Mouse (Mus musculus): ENCODE data around the gene Atp13a3.
A peak's percentile ranks its signal among the peaks of the same experiment; 100 is the strongest.
"Not testable (repeated sequence)": the region's sequence is repeated elsewhere in the genome, so short reads cannot be mapped to it uniquely, and the experiment has no call there.

Gene Atp13a3

DNA sequence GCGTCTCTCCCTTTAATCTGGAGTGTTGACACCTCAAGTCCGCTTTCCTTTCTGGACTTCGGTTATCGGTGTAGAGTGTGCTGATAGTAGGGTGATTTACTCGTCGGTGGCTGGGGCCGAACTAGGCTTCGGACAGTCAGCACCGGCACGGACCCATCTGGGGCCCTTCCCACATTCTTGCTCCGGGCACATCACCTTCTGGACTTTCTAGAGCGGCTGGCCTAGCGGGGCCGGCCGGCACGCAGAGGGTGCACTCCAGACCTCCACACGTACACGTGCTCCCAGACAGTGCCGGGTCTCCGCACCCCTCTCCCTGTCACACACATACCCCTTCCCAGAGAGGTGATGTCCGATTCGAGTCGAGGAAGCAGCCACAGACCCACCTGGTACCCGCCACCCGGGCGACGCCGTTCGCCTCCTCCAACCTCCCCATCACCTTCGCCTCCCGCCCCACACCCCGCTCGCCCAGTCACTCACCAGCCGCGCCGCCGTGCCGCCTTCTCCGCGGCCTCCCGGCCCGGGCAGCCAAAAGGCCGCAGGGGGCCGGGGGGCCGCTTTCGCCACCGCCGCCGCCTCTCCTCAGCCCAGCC, 17.8 kb downstream of the Atp13a3 start:
- Histone ChIP-seq H3K27me3 (ENCODE audit: insufficient read depth, low read length) (no peaks in the 10 kb centered on the region), H3K4me3 (replicated peaks; ENCODE audit: low read length) (peak overlapping the region; percentile 89), H3K9me3 (ENCODE audit: low read length) (no peaks in the 10 kb centered on the region), H3K4me1 (replicated peaks; ENCODE audit: low read depth, low read length) (peaks cover 40% of the 10 kb centered on the region), H3K36me3 (ENCODE audit: insufficient read depth, low read length) (peaks cover 34% of the 10 kb centered on the region)
- TF ChIP-seq CTCF (conservative IDR thresholded peaks at IDR 0.05; ENCODE audit: low read length): no peak
- TF ChIP-seq POU5F1 (IDR thresholded peaks at IDR 0.05; ENCODE audit: borderline replicate concordance, low read length): no peak
- no peak for TF ChIP-seq NANOG (IDR thresholded peaks at IDR 0.05; ENCODE audit: borderline replicate concordance, low read length)

GRCm38 (mm10) chr16:30386911-30387439, 18.8 kb downstream of the Atp13a3 start:
- H3K9me3 ChIP-seq (ENCODE audit: low read length): no peaks in the 10 kb centered on the region
- peak overlapping the region; percentile 89 for H3K4me3 ChIP-seq (replicated peaks; ENCODE audit: low read length)
- peaks cover 40% of the 10 kb centered on the region for H3K4me1 ChIP-seq (replicated peaks; ENCODE audit: low read depth, low read length)
- TF ChIP-seq CTCF (conservative IDR thresholded peaks at IDR 0.05; ENCODE audit: low read length) (no peak), POU5F1 (IDR thresholded peaks at IDR 0.05; ENCODE audit: borderline replicate concordance, low read length) (no peak), NANOG (IDR thresholded peaks at IDR 0.05; ENCODE audit: borderline replicate concordance, low read length) (no peak)
- no peaks in the 10 kb centered on the region for H3K27me3 ChIP-seq (ENCODE audit: insufficient read depth, low read length)
- peaks cover 42% of the 10 kb centered on the region for H3K36me3 ChIP-seq (ENCODE audit: insufficient read depth, low read length)

DNA sequence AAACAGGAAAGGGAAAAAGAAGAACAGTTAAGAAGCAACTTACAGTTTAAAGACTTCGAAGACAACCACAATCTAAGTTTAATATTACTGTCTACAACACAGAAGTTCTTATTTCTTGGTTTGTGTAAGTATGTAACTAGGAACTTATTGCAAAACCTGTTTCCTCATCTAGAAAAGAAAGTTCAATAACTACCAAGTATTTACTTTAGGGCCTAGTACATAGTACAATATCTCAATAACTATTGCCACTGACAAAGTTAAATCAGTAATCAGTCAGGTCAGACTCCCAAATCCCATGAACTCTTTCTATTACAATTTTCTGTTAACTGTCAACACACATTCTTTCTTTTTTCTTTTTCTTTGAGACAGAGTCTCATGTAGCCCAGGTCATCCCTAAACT, 20.2 kb downstream of the Atp13a3 start:
- no peaks in the 10 kb centered on the region for H3K27me3 ChIP-seq (ENCODE audit: insufficient read depth, low read length)
- TF ChIP-seq CTCF (conservative IDR thresholded peaks at IDR 0.05; ENCODE audit: low read length) (no peak), POU5F1 (IDR thresholded peaks at IDR 0.05; ENCODE audit: borderline replicate concordance, low read length) (no peak), NANOG (IDR thresholded peaks at IDR 0.05; ENCODE audit: borderline replicate concordance, low read length) (no peak)
- H3K4me1 ChIP-seq (replicated peaks; ENCODE audit: low read depth, low read length): peaks cover 44% of the 10 kb centered on the region
- no peak overlapping the region for H3K4me3 ChIP-seq (replicated peaks; ENCODE audit: low read length)
- peaks cover 51% of the 10 kb centered on the region for H3K36me3 ChIP-seq (ENCODE audit: insufficient read depth, low read length)
- no peaks in the 10 kb centered on the region for H3K9me3 ChIP-seq (ENCODE audit: low read length)

DNA sequence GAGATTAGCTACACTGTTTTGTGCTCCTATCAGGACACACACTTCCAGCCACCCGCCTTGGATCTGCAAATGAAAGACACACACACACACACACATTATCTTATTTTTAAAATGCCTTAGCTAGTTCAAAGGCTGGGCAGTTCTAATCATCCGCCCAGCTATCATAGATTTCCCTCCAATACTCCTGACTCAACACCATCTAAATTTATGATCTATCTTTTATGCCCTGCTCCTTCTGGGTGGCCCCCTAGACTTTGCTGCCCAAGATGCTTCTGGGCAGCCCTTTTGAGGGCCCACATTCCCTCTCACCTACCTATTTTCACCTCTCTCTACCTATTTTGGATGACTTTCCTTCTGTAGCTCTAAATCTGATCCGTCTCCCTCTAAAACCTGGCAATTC, 29.5 kb downstream of the Atp13a3 start:
- H3K9me3 ChIP-seq (ENCODE audit: low read length): no peaks in the 10 kb centered on the region
- H3K36me3 ChIP-seq (ENCODE audit: insufficient read depth, low read length): peaks cover 49% of the 10 kb centered on the region
- no peaks in the 10 kb centered on the region for H3K27me3 ChIP-seq (ENCODE audit: insufficient read depth, low read length)
- peaks cover 20% of the 10 kb centered on the region for H3K4me1 ChIP-seq (replicated peaks; ENCODE audit: low read depth, low read length)
- H3K4me3 ChIP-seq (replicated peaks; ENCODE audit: low read length): no peak overlapping the region
- TF ChIP-seq POU5F1 (IDR thresholded peaks at IDR 0.05; ENCODE audit: borderline replicate concordance, low read length) (no peak), NANOG (IDR thresholded peaks at IDR 0.05; ENCODE audit: borderline replicate concordance, low read length) (no peak), CTCF (conservative IDR thresholded peaks at IDR 0.05; ENCODE audit: low read length) (no peak)

DNA sequence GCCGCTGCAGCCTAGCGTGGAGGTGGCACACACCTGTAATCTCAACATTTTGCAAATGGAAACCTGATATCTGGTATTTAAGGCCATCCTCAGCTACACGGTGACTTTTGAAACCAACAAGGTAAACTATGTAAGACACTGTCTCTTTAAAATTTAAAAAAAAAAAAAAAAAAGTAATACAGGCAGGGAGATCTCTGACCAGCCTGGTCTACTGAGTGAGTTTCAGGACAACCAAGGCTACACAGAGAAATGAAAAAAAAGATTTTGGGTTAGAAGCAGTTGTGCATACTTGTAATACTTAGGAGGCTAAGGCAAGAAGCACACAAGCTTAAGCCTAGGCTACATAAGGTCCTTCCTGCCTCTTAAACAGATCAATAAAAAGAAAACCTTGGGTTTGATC, 30.8 kb downstream of the Atp13a3 start:
- no peak for TF ChIP-seq NANOG (IDR thresholded peaks at IDR 0.05; ENCODE audit: borderline replicate concordance, low read length)
- no peak for TF ChIP-seq CTCF (conservative IDR thresholded peaks at IDR 0.05; ENCODE audit: low read length)
- no peak for TF ChIP-seq POU5F1 (IDR thresholded peaks at IDR 0.05; ENCODE audit: borderline replicate concordance, low read length)
- Histone ChIP-seq H3K4me3 (replicated peaks; ENCODE audit: low read length) (no peak overlapping the region), H3K27me3 (ENCODE audit: insufficient read depth, low read length) (no peaks in the 10 kb centered on the region), H3K9me3 (ENCODE audit: low read length) (no peaks in the 10 kb centered on the region), H3K36me3 (ENCODE audit: insufficient read depth, low read length) (peaks cover 38% of the 10 kb centered on the region), H3K4me1 (replicated peaks; ENCODE audit: low read depth, low read length) (peaks cover 12% of the 10 kb centered on the region)

DNA sequence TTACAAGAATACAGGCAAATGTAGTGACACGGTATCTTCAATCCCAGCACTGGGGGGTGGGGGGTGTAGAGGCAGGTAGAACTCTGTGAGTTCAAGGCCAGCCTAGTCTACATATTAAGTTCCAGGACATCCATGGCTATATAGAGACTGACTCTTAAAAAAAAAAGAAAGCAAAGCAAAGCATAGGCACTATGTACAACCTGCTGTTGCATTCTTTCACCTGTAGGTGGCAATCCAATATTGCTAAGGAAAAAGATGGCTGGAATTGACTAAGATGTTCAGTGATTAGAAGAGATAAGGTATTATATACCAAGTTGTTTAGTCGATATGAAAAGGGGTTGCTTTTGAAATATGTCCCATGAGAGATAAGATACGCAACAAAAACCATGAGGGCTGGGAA, 31.5 kb downstream of the Atp13a3 start:
- no peak overlapping the region for H3K4me3 ChIP-seq (replicated peaks; ENCODE audit: low read length)
- H3K4me1 ChIP-seq (replicated peaks; ENCODE audit: low read depth, low read length): peaks cover 12% of the 10 kb centered on the region
- peak; percentile 90 for TF ChIP-seq CTCF (conservative IDR thresholded peaks at IDR 0.05; ENCODE audit: low read length)
- no peak for TF ChIP-seq POU5F1 (IDR thresholded peaks at IDR 0.05; ENCODE audit: borderline replicate concordance, low read length)
- no peak for TF ChIP-seq NANOG (IDR thresholded peaks at IDR 0.05; ENCODE audit: borderline replicate concordance, low read length)
- H3K36me3 ChIP-seq (ENCODE audit: insufficient read depth, low read length): peaks cover 32% of the 10 kb centered on the region
- H3K27me3 ChIP-seq (ENCODE audit: insufficient read depth, low read length): no peaks in the 10 kb centered on the region
- no peaks in the 10 kb centered on the region for H3K9me3 ChIP-seq (ENCODE audit: low read length)

DNA sequence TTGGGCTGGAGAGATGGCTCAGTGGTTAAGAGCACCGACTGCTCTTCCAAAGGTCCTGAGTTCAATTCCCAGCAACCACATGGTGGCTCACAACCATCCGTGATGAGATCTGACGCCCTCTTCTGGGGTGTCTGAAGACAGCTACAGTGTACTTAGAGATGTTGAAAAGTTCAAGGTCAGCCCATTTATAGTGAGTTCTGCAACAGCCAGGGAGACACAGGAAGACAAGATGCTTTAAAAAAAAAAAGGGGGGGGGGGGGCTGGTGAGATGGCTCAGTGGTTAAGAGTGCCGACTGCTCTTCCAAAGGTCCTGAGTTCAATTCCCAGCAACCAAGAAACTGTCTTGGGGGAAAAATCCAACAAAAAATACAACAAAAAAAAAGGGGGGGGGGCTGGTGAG, 32.5 kb downstream of the Atp13a3 start:
- peaks cover 12% of the 10 kb centered on the region for H3K4me1 ChIP-seq (replicated peaks; ENCODE audit: low read depth, low read length)
- H3K4me3 ChIP-seq (replicated peaks; ENCODE audit: low read length); H3K27me3 ChIP-seq (ENCODE audit: insufficient read depth, low read length); H3K9me3 ChIP-seq (ENCODE audit: low read length): not testable (repeated sequence)
- peaks cover 32% of the 10 kb centered on the region for H3K36me3 ChIP-seq (ENCODE audit: insufficient read depth, low read length)

GRCm38 (mm10) chr16:30367395-30367794, 38.4 kb downstream of the Atp13a3 start:
- peaks cover 37% of the 10 kb centered on the region for H3K36me3 ChIP-seq (ENCODE audit: insufficient read depth, low read length)
- H3K4me1 ChIP-seq (replicated peaks; ENCODE audit: low read depth, low read length): peaks cover 4% of the 10 kb centered on the region; the same call in 1 of the 2 replicates
- H3K4me3 ChIP-seq (replicated peaks; ENCODE audit: low read length): no peak overlapping the region
- TF ChIP-seq CTCF (conservative IDR thresholded peaks at IDR 0.05; ENCODE audit: low read length) (no peak), NANOG (IDR thresholded peaks at IDR 0.05; ENCODE audit: borderline replicate concordance, low read length) (no peak)
- no peaks in the 10 kb centered on the region for H3K27me3 ChIP-seq (ENCODE audit: insufficient read depth, low read length)
- H3K9me3 ChIP-seq (ENCODE audit: low read length): no peaks in the 10 kb centered on the region

GRCm38 (mm10) chr16:30364604-30365003, 41.2 kb downstream of the Atp13a3 start:
- Histone ChIP-seq H3K4me3 (replicated peaks; ENCODE audit: low read length) (no peak overlapping the region), H3K4me1 (replicated peaks; ENCODE audit: low read depth, low read length) (peaks cover 4% of the 10 kb centered on the region; the same call in 1 of the 2 replicates), H3K9me3 (ENCODE audit: low read length) (no peaks in the 10 kb centered on the region), H3K27me3 (ENCODE audit: insufficient read depth, low read length) (no peaks in the 10 kb centered on the region), H3K36me3 (ENCODE audit: insufficient read depth, low read length) (peaks cover 48% of the 10 kb centered on the region)
- TF ChIP-seq CTCF (conservative IDR thresholded peaks at IDR 0.05; ENCODE audit: low read length): no peak
- no peak for TF ChIP-seq NANOG (IDR thresholded peaks at IDR 0.05; ENCODE audit: borderline replicate concordance, low read length)
- TF ChIP-seq POU5F1 (IDR thresholded peaks at IDR 0.05; ENCODE audit: borderline replicate concordance, low read length): no peak
